Mouse (Mus musculus): ENCODE measurements around the gene Tapt1.
"Not testable (repeated sequence)": the region's sequence is repeated elsewhere in the genome, so short reads cannot be mapped to it uniquely, and the experiment has no call there.

Gene Tapt1

GRCm38 (mm10) chr5:44226521-44227461 is at the start of gene Tapt1:
TSS of gene Tapt1 (minus strand) at chr5:44226626.
- DNase-seq (ENCODE audit: low read depth in 2 of 2, low spot score in 2 of 2) = peak; percentile 53 to 65

DNA sequence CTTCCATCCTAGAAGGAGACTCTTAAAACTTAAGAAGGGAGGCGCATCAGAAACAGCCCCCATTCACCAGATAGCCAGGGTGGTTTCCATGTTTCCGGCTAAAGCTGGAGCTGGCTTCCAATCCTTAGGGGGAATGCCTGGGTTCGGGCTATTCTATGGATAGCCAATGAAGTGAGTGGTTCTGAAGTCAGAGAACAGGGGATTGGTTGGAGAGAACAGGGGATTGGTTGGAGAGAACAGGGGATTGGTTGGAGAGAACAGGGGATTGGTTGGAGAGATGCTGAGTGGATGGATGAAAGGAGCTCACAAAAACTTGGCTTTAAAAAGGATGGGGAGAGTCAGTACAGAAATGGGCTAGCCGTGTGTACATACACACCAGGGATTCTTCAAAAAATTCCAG is 45.1 kb upstream of the Tapt1 start:
- no peak for DNase-seq (ENCODE audit: low read depth in 2 of 2, low spot score in 2 of 2)

- not testable (repeated sequence) for DNase-seq (ENCODE audit: low read depth in 2 of 2, low spot score in 2 of 2)
These were observed 42.1 kb upstream of the Tapt1 start for GRCm38 (mm10) chr5:44268524-44268923.

DNA sequence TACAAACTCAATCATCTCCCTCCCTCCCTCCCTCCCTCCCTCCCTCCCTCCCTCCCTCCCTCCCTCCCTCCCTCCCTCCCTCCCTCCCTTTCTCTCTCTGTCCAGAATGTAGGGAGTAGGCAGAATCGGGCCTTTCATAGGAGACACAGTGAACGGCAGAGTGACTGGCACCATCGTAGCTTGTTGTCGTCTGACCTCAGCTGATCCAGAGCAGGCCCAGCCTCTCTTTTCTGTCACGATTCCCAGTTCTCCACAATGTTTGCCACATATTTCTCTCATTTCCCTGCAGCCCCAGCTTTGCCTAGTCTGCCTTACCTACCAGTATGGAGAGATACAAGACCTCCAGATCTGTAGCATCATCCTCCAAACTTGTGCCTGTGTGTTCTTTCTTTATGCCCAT is 35.3 kb upstream of the Tapt1 start:
- no peak for DNase-seq (ENCODE audit: low read depth in 2 of 2, low spot score in 2 of 2)

DNA sequence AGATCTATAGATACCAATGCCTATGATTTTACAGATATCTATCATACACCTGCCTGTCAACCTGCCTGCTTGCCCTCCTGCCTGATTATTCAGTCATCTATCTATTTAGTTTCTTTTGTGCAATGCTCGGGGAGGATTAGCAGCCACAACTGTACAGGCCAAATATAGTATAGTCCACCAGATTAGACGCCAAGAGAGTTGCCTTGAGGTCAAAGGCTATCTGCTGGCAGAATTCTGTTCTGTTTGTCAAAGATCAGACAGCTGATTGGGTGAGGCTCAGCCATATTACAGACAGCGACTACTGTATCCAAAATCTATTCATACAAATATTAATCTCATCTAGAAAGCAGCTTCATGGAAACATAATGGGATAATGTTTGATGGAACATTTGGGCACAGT is 34.7 kb upstream of the Tapt1 start:
- DNase-seq (ENCODE audit: low read depth in 2 of 2, low spot score in 2 of 2) = no peak

DNA sequence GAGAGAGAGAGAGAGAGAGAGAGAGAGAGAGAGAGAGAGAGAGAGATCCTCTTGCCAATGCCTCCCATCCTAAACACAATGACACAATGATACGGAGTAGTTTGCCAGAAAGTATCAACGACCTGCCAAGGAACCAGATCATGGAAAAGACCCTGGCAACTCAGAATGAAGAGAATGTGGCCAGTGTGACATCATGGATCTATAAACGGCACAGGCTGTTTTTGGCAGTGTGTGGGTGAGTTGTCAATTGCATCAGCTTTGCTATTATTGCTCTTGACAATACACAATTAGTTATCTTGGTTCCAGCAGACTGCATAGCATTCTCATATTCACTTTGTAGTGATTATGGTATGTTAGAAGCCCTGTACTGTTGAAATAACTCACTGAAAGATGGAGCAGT is 33.3 kb upstream of the Tapt1 start:
- no peak for DNase-seq (ENCODE audit: low read depth in 2 of 2, low spot score in 2 of 2)

GRCm38 (mm10) chr5:44258163-44258562 is 31.7 kb upstream of the Tapt1 start:
- peak in 1 of 2 experiments; percentile 12 for DNase-seq (ENCODE audit: low read depth in 2 of 2, low spot score in 2 of 2)

DNA sequence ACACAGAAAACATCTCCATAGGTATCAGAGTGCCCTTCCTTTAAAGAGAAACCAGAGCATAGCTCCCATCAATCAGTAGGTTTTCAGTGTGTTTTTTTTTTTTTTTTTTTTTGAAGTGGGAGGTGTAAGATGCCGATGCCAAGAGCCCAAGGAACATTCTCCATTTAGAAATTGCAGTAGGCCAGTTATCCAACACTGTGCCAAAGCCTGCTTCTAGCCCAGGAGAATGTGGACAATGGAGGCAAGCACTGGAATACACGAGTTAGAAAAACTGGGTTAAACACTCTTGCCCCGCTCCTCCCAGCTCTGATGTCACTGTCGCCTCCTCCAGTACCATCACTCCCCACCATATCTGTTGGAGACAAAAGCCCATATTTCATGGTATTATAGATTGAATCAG is 31.0 kb upstream of the Tapt1 start:
- no peak for DNase-seq (ENCODE audit: low read depth in 2 of 2, low spot score in 2 of 2)

DNA sequence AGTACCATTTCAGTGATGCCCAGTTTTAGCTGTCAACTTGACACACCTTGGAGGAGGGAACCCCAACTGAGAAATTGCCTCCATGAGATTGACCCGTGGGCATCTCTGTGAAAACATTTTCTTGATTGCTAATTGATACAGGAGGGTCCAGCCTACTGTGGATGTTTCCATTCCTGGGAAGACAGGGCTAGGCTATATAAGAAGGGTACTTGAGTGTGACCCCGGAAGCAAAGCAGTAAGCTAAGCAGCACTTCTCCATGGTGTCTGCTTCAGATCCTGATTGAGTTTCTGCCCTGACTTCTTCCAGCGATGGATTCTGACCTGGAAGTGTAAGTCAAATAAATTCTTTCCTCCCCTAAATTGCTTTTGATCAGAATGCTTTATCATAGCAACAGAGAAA is 30.1 kb upstream of the Tapt1 start:
- DNase-seq (ENCODE audit: low read depth in 2 of 2, low spot score in 2 of 2) = no peak

DNA sequence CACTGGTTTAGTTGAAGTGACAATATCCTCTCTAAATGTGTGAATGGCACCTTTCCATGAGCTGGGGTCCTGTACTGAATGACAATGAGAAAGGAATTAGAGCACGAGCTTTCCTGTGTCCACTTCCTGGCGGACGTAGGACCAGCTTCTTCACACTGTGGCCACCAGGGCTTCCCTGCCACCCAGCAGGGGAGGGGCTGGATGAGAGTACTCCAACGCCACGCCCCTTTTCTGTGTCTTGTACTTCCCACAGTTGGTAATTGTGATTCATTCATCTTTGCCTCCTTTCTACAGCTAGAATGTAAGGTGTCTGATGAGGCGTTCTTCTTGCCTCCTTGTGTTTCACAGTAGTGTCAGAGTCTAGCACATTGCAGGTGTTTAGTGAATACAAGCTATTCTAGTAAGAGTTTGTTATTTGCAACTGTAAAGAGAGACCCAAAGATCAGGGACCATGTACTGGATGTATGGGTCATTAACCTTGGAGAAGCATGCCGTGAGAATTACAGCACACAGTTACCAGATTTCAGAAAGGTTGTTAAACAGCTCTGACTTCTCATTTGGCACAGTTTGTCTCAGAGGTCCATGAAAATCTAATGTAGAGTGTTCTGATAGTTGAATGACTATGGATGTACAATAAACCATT is 29.5 kb upstream of the Tapt1 start:
- DNase-seq (ENCODE audit: low read depth in 2 of 2, low spot score in 2 of 2) = no peak

- no peak for DNase-seq (ENCODE audit: low read depth in 2 of 2, low spot score in 2 of 2)
These were observed 27.0 kb upstream of the Tapt1 start for GRCm38 (mm10) chr5:44253449-44253848.

DNA sequence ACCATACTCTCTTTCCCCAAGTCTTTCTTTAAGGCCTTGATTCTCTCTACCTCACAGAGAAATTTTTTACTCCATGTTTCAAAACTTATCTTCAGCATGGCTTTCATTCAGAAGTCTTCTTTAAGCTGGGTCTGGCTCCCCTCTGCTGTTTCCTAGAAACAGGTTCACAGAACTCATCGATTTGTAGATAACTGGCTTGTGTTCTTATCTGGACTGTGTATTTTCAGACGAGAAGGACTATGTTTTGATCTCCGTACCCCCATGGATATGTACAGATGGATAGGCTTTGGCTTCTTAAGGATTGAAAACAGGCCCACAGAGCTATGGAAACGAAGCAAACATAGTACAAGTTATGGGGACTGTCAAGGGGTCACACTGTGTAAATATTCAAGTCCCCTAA is 26.0 kb upstream of the Tapt1 start:
- DNase-seq (ENCODE audit: low read depth in 2 of 2, low spot score in 2 of 2) = no peak

GRCm38 (mm10) chr5:44250211-44250955 is 24.0 kb upstream of the Tapt1 start:
- no peak for DNase-seq (ENCODE audit: low read depth in 2 of 2, low spot score in 2 of 2)

DNA sequence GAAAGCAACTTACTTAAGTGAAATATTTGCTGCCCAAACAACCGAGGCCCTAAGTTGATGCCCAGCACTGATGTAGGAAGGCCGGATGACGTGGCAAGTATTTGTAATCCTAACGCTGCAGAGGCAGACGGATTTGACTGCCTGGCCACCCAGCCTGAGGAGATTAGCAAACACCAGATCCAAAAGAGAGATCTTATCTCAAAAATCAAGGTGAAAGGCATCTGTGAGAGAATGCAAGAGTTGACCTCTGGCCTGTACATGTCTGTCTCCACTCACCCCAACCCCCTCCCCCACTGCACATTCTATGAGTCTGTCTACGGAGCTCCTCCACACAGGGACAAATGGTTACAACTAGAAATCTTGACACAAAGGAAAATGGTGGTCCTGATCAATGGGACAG is 22.9 kb upstream of the Tapt1 start:
- no peak for DNase-seq (ENCODE audit: low read depth in 2 of 2, low spot score in 2 of 2)

DNA sequence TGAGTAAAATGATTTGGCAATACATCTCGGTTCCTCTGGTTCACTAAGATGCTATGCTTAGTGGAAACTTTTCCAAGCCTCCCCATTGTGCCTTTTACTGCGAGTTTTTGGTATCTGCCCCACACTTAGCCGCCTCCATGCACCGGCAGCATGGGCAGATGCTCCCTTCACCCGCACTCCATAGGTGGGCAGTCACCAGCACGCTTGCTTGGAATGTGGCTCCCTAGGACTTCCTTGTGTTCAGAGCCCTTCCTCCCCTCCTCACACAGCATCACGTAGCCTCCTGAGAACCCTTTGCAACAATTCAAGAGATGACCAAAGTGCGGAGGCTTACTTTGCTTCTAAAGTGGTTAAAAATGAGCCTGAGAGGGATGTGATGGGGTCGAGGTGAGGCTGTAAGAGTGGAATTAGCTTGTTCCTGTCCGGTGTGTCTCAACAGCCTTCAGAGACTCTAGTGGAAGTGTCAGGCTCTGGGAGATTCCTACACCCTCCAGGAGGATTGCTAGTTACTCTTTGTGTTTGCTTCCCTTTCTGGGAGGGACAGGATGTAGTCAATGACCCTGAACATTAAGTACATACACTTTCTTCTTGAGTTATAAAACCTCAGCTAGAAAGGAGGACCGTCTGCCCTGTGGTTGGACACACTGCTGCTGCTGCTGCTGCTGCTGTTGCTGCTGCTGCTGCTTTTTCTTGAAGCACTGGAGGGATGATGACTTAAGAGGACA is 20.2 kb upstream of the Tapt1 start:
- DNase-seq (ENCODE audit: low read depth in 2 of 2, low spot score in 2 of 2) = no peak

DNA sequence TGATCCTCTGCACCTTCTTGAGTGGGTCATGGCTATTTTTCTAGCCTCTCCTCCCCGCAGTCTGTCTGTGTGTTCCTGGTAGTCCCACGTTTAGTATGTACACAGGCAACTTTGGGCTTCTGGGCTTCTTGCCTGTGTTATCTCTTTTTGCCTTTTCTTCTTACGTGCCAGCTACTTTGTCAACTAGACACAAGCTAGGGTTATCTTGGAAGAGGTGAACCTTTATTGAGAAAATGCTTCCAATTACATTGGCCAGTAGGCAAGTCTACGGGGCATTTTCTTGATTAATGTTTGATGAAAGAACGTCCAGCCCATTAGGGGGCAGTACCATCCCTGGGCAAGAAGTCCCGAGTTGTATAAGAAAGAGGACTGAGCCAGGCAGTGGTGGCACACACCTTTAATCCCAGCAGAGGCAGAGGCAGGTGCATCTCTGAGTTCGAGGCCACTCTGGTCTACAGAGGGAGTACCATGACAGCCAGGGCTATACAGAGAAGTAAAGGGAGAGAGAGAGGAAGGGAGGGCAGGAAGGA is 18.5 kb upstream of the Tapt1 start:
- DNase-seq (ENCODE audit: low read depth in 2 of 2, low spot score in 2 of 2) = no peak

DNA sequence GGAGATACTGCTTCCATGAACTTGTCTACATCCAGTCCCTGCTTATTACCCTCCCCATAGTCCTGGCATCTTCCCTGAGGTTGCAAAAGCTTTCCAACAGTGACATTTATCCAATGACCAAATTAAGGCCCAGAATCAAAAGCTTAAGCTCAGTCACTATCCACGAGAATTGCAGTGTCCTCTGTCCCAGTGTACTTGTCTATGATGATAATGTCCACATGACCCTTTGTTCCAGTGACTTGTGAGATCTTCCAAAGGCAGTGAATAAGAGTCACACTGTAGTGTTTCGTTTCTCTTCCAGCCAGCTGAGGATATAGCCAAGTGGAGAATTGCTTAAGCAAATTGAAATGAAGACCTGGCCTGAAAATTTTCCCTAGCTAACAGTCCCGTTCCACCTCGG is 16.4 kb upstream of the Tapt1 start:
- no peak for DNase-seq (ENCODE audit: low read depth in 2 of 2, low spot score in 2 of 2)

- DNase-seq (ENCODE audit: low read depth in 2 of 2, low spot score in 2 of 2) = no peak
These were observed 15.3 kb upstream of the Tapt1 start for GRCm38 (mm10) chr5:44241726-44242125.

DNA sequence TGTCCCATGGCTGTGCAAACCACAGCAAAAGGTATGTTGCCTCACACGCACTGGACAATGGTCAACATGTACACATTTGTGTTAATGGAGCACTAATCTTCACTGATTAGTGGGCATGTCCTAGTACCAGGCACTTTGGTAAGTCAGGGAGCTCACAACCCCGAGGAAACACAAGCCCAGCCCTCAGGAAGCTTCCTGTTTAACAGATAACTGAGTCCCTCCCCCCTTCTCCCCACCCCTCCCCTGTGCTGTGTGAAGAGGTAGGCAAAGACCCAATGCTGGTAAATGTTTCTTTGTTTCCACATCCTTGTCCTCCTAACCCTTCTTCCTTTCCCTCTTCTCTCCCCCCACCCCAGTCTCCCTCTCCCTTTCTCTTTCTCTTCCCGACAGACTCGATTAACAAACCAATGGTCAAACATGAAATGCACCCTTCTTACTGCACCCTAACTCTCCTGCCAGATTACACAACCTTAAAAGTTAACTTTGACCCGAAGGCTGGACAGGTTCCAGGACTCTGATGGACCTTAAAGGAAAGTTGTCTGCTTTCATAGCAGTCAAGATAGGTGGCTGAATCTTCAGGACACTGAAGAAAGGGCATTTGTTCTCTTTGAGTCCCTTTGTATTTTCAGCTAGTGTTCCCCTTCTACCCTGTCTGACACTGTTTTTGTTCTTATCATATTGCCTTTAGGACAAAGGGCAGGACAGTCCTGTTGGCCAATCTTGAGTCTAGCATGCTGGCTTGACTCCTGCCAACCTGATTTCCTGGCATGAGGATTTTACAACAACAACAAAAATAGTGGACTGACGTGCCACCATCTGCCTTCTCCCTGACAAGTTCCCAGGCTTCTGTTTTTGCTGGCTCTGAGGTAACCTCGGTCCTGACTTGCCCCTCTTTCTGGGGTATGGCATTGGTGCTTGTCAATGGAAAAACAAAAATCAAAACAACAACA is 13.0 kb upstream of the Tapt1 start:
- no peak for DNase-seq (ENCODE audit: low read depth in 2 of 2, low spot score in 2 of 2)

DNA sequence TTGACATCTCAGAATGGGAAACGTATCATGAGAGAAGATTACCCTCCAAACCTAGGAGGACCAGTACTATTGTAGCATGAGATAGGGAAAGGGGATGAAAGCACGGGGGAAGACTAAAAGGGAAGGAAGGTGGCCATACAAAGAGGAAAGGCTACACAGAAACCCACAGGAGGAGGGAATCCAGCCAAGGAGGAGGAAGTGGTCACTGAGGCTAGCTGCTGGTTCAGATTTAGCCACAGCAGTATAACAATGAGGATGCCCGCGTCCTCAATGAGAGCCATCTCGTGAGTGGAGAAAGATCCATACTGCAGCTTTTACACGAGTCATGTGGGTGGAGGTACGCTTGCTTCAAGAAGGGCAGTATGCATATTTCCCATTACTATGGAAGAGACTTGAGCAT is 11.8 kb upstream of the Tapt1 start:
- DNase-seq (ENCODE audit: low read depth in 2 of 2, low spot score in 2 of 2) = no peak

Data from CD8-positive naive resting alpha-beta T cell, adult 2 months (primary cell).